Mouse (Mus musculus) testis, postnatal 14 days (tissue): ENCODE measurements around the gene Tnfsf10.
"Not testable (repeated sequence)": the region's sequence is repeated elsewhere in the genome, so short reads cannot be mapped to it uniquely, and the experiment has no call there.

Source experiments
- DNase-seq: peaks from one replicate; pipeline ENCODE4 v3.0.0; 2021; ENCODE audit warnings: low spot score

Gene Tnfsf10

DNA sequence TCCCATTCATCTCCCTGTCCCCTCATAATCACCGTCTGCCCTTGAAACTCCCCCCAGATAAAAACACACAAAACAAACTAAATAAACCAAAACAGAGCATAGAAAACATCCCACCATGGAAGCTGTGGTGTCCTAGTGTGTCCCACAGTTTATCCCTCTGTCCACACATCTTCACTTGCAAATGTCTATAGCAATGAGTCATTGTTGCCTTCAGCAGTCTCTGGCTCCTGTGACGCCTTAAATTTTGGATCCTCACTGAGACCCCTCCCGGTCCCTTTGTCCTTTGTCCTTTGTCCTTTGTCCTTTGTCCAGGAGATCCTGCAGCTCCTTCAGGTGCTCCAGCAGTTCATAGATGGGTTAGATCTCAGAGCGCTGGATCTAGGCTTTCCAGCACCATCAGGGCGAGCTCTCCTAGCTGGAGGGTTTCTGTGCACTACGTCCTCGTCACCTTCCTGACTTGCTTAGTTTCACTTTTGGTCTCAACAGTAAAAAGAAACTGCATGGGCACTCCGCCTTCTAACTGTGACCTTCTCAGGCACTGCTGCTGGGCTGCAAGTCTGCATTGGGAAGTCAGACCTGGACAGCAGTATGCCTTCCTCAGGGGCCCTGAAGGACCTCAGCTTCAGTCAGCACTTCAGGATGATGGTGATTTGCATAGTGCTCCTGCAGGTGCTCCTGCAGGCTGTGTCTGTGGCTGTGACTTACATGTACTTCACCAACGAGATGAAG lies at the start of gene Tnfsf10:
Tnfsf10 (plus strand) TSS at position 470 of the 729 bp plus-strand sequence.
- DNase-seq = peak; percentile 10

DNA sequence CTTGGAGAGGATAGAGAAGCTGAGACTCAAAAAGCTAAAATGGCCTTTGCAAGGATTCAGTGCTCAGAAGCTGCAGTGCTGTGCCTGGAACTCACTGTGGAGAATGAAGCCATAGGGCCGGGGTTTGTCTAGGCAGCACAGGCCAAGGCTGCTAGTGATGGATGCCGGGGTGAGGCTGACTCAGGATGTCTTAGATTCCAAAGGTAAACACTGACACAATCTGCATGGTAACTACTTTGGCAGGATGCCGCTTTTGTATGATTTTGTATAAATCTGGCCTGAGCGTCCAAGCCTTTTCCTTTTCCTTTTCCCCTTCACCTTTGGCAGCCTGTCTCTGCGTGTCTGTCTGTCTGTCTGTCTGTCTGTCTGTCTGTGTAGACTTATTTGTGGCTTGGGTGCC lies 49.5 kb upstream of the Tnfsf10 start:
- no peak for DNase-seq

DNA sequence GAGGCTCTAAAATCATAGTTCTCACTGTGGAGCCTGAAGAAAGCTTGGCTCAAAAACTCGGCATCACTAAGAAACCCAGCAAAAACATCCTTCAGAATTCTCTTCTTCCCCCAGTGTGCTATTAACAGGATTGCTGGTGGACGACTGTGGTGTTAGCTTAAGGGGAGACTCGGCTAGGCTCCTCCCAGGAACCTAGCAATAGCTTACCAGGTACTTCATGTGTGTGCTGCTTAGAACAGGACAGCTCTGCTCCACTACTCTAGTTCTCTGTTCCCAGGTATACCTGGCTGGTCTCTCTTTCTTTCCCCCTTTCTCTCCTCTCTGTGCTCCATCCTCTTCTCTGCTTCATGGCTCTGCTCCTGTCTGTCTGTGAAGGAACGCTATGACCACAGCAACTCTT lies 48.9 kb upstream of the Tnfsf10 start:
- DNase-seq = no peak

DNA sequence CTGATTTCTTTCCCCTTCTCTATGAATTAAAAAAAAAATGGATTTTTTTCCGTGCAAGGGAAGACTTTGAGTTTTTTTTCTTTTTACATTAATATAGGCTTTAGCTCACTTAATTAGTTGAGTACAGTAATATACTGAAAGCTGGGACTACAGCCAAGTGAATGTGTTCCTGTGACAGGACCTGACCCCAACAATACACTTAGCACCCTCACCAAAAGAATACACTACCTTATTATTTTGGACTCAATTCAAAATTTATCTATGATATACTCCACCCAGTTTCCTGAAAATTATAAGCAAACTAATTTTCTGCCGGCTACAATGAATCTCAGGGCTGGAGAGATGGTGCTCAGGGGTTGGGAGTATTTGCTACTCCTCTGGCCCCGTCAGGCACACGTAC lies 47.7 kb upstream of the Tnfsf10 start:
- DNase-seq = no peak

DNA sequence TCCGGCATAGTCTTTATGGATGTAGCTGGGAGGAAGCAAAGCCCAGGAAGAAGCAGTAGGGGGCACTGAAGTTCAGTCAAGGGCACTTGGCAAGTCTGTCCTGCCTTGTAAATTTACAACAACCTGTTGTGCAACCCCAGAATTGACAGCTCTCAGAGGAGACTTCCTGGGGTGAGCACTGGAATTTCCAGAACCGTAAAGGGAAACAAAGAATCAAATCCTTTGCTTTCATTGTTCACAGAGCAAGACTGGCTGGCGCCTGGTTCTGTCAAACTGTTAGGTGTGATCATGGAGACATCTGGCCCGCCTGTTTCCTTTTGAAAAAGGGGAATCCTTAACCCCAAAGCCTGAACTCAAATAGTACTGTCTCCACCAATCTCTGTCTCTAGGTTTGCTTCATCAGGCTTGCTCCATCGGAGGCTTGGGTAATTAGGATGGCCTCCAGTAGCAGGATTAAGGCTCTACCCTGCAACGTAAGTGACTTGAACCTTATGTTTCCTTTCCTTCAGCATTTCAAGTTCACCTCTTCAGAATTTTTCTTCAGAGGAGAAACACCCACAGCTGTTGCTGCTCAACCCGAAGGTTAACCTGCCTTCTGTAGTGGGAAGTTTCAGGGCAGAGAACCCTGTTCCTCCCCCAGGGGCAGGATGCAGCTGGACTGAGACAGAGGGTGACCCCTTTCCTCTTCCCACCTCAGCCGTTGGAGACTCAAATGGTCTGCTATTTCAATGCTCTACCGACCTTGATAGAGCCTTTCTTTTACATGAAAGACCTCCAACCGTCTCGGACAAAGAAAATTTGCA lies 46.5 kb upstream of the Tnfsf10 start:
- peak; percentile 16 for DNase-seq

DNA sequence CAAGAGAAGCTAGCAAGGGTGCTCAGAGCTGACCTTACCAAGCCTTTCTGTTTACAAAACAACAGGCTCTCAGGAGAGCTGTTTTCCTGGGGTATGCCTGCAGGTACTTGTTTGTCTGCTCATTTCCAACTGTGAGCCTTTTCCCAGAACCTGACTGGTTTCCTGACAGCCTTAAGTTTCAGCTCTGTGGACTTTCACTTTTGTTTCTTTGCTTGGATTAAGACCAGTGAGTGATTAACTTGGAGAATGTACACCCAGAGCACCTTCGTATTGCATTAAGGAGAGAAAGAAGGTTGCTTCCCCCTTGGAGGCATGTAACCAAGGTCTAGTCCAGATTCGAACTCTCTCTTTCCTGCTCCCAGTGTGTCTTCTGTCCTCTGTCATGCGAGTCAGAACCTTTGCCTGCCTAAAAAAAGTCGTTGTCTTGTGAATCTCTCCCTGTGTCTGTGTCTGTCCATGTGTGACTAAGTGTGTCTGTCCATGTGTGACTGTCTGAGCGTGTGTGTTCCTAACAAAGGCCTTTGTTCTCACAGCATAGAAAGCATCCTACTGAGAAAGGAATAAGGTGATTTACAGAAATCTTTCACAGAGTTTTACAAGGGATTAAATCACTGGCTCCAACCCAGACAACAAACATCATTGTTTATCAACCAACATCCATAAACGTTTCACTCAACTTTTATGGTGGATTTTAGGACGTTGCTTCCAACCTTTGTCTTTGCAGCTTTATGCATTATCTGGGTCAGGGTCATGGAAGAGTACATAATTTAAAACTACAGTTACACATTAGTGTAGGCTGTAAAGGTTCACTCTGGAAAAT lies 43.7 kb upstream of the Tnfsf10 start:
- no peak for DNase-seq

DNA sequence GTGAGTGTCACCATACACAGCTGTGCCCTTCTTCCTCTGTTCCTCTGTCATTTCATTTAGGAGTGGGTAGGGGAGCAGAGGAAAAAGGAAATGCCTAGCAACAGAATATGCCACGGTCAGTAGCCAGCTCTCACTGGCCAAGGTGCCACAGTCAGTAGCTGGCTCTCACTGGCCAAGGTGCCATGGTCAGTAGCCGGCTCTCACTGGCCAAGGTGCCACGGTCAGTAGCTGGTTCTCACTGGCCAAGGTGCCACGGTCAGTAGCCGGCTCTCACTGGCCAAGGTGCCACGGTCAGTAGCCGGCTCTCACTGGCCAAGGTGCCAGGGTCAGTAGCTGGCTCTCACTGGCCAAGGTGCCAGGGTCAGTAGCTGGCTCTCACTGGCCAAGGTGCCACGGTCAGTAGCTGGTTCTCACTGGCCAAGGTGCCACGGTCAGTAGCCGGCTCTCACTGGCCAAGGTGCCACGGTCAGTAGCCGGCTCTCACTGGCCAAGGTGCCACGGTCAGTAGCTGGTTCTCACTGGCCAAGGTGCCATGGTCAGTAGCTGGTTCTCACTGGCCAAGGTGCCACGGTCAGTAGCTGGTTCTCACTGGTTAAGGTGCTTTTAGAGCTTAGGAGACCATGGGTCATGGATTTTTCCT lies 37.4 kb upstream of the Tnfsf10 start:
- DNase-seq = not testable (repeated sequence)

DNA sequence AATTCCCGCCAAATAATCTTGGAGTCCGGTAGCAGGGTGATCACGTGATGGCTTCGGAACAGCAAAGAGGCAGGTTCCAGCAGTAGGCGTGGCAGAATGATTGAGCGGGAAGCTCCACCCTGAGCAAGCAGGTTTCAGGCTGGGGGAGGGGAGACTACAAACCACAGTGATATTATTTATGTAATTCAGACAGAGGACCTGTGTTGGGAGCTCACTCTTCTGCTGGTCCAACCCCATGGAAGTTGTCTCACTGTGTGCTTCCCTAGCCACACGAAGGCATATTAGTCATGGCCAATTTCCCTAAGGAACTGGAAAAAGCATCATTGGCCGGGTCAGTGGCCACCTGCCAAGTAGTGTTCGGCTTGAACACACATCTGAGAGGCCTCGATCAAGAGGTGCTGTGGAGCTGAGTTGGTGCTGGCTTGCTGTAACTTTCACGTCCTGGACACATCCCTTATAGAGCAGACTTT lies 36.5 kb upstream of the Tnfsf10 start:
- DNase-seq = no peak

DNA sequence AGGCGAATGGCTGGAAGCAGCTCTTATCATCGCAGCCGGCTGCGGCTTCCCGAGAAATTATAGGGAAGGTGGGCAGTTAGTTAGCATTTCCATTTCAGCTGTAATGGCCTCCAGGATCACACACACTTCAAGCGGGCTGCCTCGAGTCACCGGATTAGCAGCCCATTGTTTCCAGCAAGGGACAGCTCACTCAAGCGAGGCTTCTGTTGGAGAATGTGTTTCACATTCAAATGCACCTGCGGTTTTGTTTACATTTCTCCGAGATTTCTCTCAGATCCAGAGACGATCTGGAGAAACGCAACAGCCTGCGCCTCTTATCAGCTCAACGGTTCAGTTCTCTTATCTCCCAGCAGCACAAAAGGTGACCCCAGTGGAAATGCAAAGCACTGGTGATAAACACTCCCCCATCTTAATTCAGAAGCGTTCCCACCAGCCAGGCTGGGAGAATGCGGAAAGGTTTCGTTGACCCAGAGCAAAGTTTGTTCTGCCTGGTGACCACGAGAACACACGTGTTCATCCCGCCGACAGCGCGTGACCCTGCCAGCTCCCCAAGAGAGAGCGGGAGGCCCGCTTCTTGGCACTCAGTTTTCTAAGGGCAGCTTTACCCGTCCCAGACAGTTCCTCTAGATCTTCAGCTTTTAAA lies 33.6 kb upstream of the Tnfsf10 start:
- DNase-seq = no peak

DNA sequence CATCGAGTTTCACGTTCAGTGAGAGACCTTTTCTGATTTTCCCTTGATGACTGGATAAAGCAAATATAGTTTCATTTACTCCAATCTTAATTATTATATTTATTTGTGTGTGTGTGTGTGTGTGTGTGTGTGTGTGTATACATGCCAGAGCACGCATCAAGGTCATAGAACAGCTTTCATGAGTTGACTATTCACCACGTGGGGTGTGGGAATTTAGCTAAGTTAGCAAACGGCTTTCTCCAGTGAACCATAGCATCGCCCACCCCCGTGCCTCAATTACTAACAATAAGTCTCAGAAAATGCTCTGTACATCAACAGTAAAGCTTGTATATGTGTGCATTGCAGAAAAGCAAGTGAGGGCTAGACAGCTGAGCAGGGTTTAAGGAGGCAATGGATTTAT lies 33.0 kb upstream of the Tnfsf10 start:
- no peak for DNase-seq

DNA sequence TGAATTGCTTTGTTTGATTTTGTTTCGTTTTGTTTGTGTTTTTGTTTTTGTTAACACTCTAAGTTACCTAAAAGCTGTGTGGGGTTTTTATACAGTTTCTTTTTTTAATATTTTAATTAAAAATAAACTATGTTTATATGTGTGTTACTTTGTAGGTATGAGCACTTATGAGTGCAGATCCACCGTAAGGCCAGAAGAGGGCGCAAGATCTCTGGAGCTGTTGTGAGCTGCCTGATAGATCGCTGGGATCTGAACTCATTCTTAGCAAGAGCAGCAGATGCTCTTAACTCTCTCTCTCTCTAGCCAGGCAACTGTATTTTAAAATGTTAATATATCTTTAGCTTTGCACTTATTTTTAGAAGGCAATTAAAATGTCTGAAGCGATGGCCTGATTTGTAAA lies 32.6 kb upstream of the Tnfsf10 start:
- DNase-seq = no peak

DNA sequence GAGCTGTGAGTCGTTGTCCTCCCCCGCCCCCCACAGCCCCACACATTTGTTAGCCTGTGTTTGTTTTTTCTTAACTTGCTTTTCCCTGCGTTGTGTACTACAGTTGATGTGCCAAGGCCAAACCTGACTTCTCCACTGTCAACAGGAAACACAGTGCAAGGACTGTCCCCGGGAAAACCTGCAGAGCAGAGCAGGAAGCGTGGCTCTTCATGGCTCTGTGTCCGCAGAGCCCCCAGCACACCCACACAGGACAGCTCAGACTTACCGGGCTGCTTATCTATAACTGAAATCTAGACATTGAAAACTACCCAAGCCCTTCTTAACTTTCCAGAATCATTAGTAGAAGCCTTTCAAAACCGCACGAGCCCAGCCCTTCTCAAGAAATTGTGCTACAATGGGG lies 31.8 kb upstream of the Tnfsf10 start:
- DNase-seq = no peak

DNA sequence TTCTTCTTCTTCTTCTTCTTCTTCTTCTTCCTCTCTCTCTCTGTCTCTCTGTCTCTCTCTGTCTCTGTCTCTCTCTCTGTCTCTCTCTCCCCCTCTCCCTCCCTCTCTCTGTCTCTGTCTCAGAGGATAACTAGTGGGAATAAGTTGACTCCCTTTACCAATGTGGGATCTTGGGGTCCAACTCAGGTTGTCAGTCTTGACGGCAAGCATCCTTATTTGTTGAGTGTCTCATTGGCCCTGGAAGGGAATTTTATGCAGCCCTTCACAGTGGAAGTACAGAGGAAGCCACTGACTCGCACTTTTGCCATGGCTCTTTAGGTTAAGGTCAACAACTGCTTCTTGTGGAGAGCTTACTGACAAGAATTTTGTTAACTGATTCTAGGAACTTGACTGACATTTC lies 28.5 kb upstream of the Tnfsf10 start:
- DNase-seq = no peak

DNA sequence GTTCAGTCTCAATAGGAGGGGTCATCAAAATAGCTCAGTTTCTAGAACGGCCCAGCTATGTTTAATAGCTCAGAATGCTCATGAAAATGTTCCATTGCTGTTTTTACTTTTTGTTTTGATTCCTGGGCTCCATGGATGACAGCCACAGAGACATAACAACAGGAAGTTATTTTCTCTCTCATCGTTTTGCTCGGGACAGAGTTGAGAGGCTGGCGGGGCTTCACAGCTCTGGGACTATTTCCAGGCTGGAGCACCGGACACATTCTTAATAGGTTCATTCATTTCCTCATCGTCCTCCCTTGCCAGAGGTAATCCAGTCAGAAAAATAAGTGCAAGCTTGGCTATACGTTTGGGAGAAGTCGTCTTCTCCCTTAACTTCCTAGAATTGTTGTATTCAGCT lies 27.9 kb upstream of the Tnfsf10 start:
- no peak for DNase-seq

DNA sequence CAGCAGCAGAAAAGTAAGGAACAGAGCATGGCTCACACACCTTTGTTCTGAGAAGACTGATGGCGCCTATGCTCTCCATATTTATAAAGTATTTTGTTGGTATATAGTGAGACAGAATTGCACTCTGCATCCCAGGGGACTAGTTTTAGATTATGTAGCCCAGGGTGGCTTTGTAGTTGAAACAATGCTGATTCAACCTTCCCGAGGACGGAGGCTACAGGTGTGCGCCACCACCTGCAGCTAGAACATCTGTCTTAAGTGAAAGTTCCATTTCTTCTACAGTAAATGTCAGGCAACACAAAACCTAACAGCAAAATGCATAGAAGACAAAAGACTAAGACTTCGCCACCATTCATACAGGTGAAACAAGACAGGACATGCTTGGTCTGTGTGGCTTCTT lies 26.5 kb upstream of the Tnfsf10 start:
- no peak for DNase-seq

DNA sequence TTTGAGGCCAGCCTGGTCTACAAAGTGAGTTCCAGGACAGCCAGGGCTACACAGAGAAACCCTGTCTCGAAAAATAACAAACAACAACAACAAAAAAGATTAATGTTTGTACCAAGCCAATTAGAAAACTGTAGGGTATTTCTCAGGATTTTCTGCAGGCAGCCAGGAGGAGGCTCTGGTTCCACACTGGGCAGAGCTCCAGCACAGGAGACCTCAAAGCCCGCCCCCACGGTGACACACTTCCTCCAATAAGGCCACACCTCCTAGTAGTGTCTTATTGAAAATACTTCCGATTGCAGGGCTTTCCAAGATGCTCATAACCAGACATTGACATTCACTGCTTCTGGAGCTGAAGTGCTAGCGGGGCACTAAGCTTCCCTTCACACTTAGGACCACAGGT lies 25.9 kb upstream of the Tnfsf10 start:
- not testable (repeated sequence) for DNase-seq

DNA sequence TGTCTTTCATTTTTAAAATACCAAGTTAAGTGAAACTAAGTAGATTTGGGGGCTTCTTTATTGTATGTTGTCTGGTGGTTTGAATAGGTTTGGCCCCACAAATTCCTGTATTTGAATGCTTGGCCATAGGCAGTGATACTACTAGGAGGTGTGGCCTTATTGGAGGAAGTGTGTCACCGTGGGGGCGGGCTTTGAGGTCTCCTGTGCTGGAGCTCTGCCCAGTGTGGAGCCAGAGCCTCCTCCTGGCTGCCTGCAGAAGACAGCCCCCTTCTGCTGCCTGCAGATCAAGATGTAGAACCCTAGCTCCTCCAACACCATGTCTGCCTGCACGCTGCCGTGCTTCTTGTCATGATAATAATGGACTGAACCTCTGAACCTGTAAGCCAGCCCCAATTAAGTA lies 25.4 kb upstream of the Tnfsf10 start:
- DNase-seq = not testable (repeated sequence)

DNA sequence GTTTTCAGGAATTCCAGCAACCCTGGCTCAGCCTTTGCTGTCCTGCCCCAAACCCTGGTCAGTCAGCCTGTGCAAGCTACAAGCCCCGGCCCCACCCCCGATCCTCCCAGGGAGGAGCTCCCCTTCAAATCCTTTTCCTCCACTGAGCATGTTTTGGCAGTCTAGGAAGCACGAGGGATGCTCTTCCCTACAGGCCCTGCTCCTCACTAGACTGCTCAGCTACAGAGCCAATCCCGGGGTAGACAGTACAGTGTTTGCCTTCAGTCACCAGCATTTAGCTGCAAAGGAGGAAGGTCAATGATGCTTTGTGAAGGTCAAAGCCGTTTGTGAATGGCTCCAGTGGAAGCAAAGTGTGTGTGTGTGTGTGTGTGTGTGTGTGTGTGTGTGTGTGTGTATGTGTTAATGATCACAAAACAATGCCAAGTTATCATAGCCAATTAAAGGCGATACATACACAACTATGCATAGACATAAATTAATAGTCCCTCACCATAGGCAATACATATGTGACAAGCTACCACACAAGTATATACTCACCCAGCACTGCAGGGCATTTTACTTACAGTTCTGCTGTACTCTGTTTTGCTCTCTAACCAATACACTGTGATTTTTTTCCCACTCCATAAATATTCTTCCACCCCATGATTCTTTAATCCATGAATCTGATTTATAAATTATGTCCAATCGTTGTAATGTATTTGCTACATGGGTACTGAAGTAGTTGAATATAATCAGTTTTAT lies 23.0 kb upstream of the Tnfsf10 start:
- no peak for DNase-seq

DNA sequence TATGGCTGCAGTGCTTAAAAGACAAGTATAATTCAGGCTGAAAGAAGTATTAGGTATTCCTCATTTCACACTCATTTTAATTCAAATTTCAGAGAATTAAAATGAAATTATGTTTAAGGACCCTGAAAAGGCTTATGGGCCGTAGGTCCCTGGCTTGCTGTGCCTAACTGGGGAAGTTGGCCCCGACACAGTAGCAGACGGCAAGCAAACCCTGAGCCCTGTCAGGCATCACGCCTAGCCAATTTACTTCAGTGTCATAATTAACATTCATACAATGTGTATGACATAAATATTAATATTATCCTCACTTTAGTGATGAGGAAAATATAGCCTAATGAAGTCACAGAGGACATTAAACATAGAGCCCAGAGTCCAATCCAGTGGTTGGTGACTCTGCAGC lies 16.4 kb upstream of the Tnfsf10 start:
- DNase-seq = no peak

DNA sequence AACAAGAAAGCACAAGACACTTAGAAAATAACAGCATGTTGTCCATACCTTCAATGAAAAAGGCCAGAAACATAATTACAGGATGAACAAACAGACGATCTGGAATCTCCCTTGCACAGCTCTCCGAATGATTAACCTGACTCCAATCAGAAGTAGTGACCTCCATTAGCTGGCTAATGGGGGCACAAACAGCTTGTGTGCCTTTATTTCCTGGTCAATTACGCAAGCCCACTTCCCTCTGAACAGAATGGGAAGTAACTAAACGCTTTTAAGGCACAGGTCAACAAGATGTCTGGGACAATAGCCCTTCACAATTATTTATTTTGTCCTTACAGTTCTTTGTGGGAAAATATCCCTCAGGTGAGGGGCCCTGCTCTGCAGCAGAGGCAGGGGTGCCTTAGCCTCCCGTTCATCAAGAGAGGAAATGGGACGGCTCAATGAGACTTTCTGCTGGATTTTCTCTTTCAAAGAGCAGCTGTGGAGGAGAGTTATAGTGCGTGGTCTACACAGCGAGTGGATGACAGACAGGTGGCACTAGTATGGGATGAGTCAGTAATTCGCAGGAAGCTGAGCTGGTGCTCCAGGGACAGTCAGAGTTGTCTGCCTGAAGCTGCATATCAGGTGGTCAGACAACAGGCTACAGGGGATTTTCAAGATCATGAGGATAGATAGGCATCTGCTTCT lies 14.3 kb upstream of the Tnfsf10 start:
- DNase-seq = no peak
